Mouse (Mus musculus) inflammation-experienced regulatory T-cells (primary cell): ENCODE results near the gene Cnot4. TPM values are rescaled to one million over a fixed set of nuclear protein-coding genes. Genes with fewer than 3 reads are reported as not detected.

Experiments used
- polyA plus RNA-seq, 2 experiments: library from polyadenylated mRNA; unstranded; fragments of 100-300 nt; shearing (Covaris generic); gene quantifications; one replicate each; pipeline ENCODE4 v1.2.1; 2017

Cnot4 gene
- 10 to 100 TPM; 52.0 to 53.9 TPM for polyA plus RNA-seq

GRCm38 (mm10) chr6:35133579-35134488, at the start of gene Cnot4:
Gene Cnot4 (minus strand): TSS chr6:35133724.

GRCm38 (mm10) chr6:35176979-35177649, 43.6 kb upstream of the Cnot4 start, which contains the start of gene Nup205:
Gene Nup205 (plus strand): TSS chr6:35177421.

GRCm38 (mm10) chr6:34988081-34988761, 145.3 kb downstream of the Cnot4 start, which contains the start of gene Slc23a4:
Gene Slc23a4 (minus strand): TSS chr6:34988404.

Other genes with a start within 250 kb of the Cnot4 start
- gene Wdr91, start 222.8 kb downstream of the Cnot4 start, polyA plus RNA-seq: 10 to 100 TPM; 17.4 to 22.6 TPM
- 1 to 10 TPM in 1 of 2 experiments, under 1 TPM in 1; 0.13 to 1.2 TPM for gene Stra8, start 213.6 kb downstream of the Cnot4 start, polyA plus RNA-seq
- 1 to 10 TPM in 1 of 2 experiments, under 1 TPM in 1; 0.29 to 1.8 TPM for gene Slc23a4, start 145.3 kb downstream of the Cnot4 start, polyA plus RNA-seq
- 10 to 100 TPM; 24.8 to 30.6 TPM for gene Nup205, start 43.7 kb upstream of the Cnot4 start, polyA plus RNA-seq
- 1 to 10 TPM in 1 of 2 experiments, under 1 TPM in 1; 0.55 to 1.6 TPM for gene Slc13a4, start 174.4 kb upstream of the Cnot4 start, polyA plus RNA-seq
- not detected for gene Fam180a, start 192.4 kb upstream of the Cnot4 start, polyA plus RNA-seq